Mouse (Mus musculus) lung, postnatal 25 days (tissue): ENCODE data around the gene Ccdc34.

Experiments
- DNase-seq: peaks from one replicate; pipeline ENCODE4 v3.0.0; 2022; ENCODE audit warnings: low spot score

Gene Ccdc34

DNA sequence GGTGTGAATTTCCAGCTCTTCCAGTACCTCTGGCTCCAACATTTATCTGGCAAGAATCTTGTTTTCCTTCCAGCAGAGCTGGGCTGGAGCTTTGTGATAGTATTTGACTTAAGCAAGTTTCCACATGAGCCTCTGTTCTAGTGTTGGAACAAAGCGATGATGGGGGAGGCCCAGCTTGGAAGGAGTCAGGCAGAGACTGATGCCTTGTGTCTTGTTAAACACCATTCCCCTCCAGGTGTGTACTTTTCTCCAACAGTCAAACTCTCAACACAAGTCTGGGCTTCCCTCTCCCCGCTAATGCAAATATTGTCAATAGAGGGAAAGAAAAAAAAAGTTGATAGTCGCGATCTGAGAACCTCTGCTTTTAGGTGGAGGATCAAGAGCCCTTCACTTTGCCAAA is 196.7 kb downstream of the Ccdc34 start:
- peak; percentile 8 for DNase-seq

DNA sequence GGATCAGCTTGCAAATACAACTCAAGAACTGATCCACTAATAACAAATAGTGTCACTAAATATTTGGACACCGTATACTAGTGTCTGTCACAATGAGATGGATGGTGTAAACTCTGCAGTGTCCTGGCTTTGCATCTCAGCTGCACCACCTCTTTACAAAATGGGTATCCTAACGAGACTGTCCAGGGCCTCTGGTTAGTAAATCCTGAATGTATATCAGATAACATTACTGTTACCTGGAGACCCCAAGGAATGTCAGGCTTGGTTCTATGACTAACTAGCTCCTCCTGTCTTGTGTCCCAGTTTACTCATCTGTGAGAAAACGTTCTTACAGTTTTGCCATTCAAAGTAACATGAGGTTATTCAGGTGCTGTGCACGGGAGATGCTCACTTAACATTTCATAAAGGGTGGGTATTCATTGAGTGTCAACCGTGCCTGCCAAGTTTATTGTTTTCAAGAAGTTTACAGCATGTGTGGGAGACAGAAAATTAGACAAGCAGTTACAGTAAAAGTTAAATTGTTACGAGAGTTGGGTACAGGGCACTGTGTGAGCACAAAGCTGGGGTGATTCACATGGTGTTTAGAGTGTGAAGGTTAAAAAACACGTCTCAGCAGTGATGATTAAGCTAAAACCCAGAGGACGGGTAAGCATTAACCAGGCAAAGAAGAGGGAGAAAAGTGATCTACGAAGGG is 197.5 kb downstream of the Ccdc34 start:
- DNase-seq = no peak

DNA sequence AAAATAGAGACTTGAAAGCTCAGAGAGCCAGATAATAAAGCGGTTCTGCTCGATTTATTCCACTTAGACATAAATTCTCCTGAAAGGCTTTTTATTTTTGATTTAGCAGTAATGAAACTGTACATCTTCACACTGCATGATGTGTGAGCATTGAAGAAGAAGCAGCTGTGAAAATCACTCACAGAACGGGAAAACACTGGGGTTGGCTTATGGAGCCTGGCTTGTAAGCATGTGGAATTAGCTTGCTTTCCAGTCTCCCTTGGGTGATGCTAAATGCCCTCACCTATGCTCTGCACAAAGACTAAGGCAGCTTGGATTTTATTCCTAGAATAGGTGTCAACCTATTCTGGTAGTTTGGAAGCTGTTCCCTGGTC is 198.1 kb downstream of the Ccdc34 start:
- DNase-seq = no peak

DNA sequence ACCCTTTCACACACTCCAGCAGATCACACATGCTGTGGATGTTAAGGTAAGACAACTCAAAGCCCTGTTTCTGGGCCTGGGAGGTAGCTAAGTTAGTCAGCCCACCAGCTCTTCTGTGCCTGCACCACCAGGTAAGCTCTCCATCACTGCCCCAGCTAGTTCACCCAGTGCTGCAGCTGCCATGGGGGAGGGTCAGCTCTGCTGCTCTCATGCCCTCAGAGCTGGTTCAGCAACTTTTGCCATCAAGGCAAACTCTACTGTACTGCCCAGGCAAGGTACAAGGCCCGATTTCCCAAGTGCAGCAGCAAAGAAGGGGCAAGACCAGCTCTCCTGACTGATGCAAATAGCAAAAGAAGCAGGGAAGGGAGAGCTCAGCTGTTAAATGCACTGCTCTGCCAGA is 202.9 kb downstream of the Ccdc34 start:
- no peak for DNase-seq

DNA sequence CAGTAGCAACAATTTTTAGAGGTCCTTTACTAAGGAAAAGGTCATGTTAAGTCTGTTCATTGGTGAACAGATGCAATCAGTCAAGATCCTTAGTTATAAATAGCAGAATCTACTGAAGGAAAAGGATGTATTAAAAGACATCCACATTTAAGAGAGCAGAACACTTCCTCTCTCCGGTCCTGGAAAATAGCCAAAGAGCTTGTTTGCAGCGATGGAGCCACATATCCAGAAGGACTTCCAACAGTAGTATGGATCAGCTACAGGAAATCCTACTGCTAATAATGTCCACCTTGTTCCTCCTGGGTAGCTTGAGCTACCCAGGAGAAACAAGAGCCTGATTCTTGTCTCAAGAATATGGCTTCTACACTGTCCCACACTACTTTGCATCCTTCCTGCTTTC is 205.2 kb downstream of the Ccdc34 start:
- DNase-seq = no peak
